Mouse (Mus musculus) embryo, embryonic 11.5 days (tissue): ENCODE measurements around the gene Gpc1.

Source experiments
- DNase-seq: peaks from one replicate; pipeline ENCODE4 v3.0.0-alpha.2; 2012; ENCODE audit warnings: low read depth, low spot score

Gene Gpc1

GRCm38 (mm10) chr1:92833987-92834706, 2.7 kb downstream of the Gpc1 start:
- peak; percentile 77 for DNase-seq

GRCm38 (mm10) chr1:92837931-92838833, 6.7 kb downstream of the Gpc1 start:
- no peak for DNase-seq

GRCm38 (mm10) chr1:92839211-92839610, 7.8 kb downstream of the Gpc1 start:
- no peak for DNase-seq

GRCm38 (mm10) chr1:92840231-92840890, 8.9 kb downstream of the Gpc1 start:
- DNase-seq = no peak

- no peak for DNase-seq
Observed at GRCm38 (mm10) chr1:92841427-92841826, 10.0 kb downstream of the Gpc1 start.

- DNase-seq = no peak
Observed at GRCm38 (mm10) chr1:92845889-92846288, 14.4 kb downstream of the Gpc1 start.

GRCm38 (mm10) chr1:92847873-92848839, 16.7 kb downstream of the Gpc1 start:
- DNase-seq = peak; percentile 30

GRCm38 (mm10) chr1:92849491-92849890, 18.0 kb downstream of the Gpc1 start:
- DNase-seq = no peak

GRCm38 (mm10) chr1:92849938-92850574, 18.6 kb downstream of the Gpc1 start:
- DNase-seq = no peak

- DNase-seq = no peak
Observed at GRCm38 (mm10) chr1:92852450-92852849, 21.0 kb downstream of the Gpc1 start.

GRCm38 (mm10) chr1:92861503-92861902, 30.1 kb downstream of the Gpc1 start:
- no peak for DNase-seq

- no peak for DNase-seq
Observed at GRCm38 (mm10) chr1:92863268-92863667, 31.8 kb downstream of the Gpc1 start.

GRCm38 (mm10) chr1:92866170-92866569, 34.7 kb downstream of the Gpc1 start:
- DNase-seq = no peak

- DNase-seq = no peak
Observed at GRCm38 (mm10) chr1:92869985-92870384, 38.5 kb downstream of the Gpc1 start.

GRCm38 (mm10) chr1:92872666-92873065, 41.2 kb downstream of the Gpc1 start:
- no peak for DNase-seq

- DNase-seq = no peak
Observed at GRCm38 (mm10) chr1:92874011-92874410, 42.6 kb downstream of the Gpc1 start.

GRCm38 (mm10) chr1:92875360-92876111, 44.1 kb downstream of the Gpc1 start:
- DNase-seq = no peak

GRCm38 (mm10) chr1:92877431-92877978, 46.1 kb downstream of the Gpc1 start:
- no peak for DNase-seq

GRCm38 (mm10) chr1:92878066-92878741, 46.8 kb downstream of the Gpc1 start:
- no peak for DNase-seq
